Mouse (Mus musculus): ENCODE data around the gene Ints13.

Gene Ints13

GRCm38 (mm10) chr6:146538071-146538470, 39.6 kb downstream of the Ints13 start:
- DNase-seq: no peak

- no peak for DNase-seq
Observed at GRCm38 (mm10) chr6:146537111-146537510, 40.5 kb downstream of the Ints13 start.

GRCm38 (mm10) chr6:146535501-146535900, 42.1 kb downstream of the Ints13 start:
- DNase-seq: no peak

- DNase-seq: no peak
Observed at GRCm38 (mm10) chr6:146533146-146533545, 44.5 kb downstream of the Ints13 start.

- DNase-seq: peak; percentile 44 to 66
Observed at GRCm38 (mm10) chr6:146530769-146531168, 46.9 kb downstream of the Ints13 start.

- no peak for DNase-seq
Observed at GRCm38 (mm10) chr6:146530363-146530762, 47.3 kb downstream of the Ints13 start.

GRCm38 (mm10) chr6:146527537-146527936, 50.1 kb downstream of the Ints13 start:
- no peak for DNase-seq

GRCm38 (mm10) chr6:146525500-146525899, 52.1 kb downstream of the Ints13 start:
- DNase-seq: no peak

- no peak for DNase-seq
Observed at GRCm38 (mm10) chr6:146521456-146522245, 56.0 kb downstream of the Ints13 start.

GRCm38 (mm10) chr6:146519019-146519418, 58.6 kb downstream of the Ints13 start:
- DNase-seq: no peak

- DNase-seq: no peak
Observed at GRCm38 (mm10) chr6:146515936-146516335, 61.7 kb downstream of the Ints13 start.

GRCm38 (mm10) chr6:146514531-146514948, 63.1 kb downstream of the Ints13 start:
- peak; percentile 14 to 26 for DNase-seq

- DNase-seq: no peak
Observed at GRCm38 (mm10) chr6:146513899-146514298, 63.7 kb downstream of the Ints13 start.

GRCm38 (mm10) chr6:146513384-146513783, 64.3 kb downstream of the Ints13 start:
- peak; percentile 44 to 74 for DNase-seq

GRCm38 (mm10) chr6:146511511-146511910, 66.1 kb downstream of the Ints13 start:
- DNase-seq: no peak

- no peak for DNase-seq
Observed at GRCm38 (mm10) chr6:146509891-146510290, 67.7 kb downstream of the Ints13 start.

- DNase-seq: no peak
Observed at GRCm38 (mm10) chr6:146504459-146504858, 73.2 kb downstream of the Ints13 start.

GRCm38 (mm10) chr6:146502856-146503255, 74.8 kb downstream of the Ints13 start:
- DNase-seq: no peak

GRCm38 (mm10) chr6:146501866-146502804, 75.5 kb downstream of the Ints13 start, which contains the start of gene Itpr2:
Gene Itpr2 (minus strand): TSS chr6:146502223.
- peak; percentile 93 to 94 for DNase-seq

- peak; percentile 69 to 74 for DNase-seq
Observed at GRCm38 (mm10) chr6:146501316-146501865, 76.2 kb downstream of the Ints13 start.

- no peak for DNase-seq
Observed at GRCm38 (mm10) chr6:146500771-146501170, 76.9 kb downstream of the Ints13 start.

GRCm38 (mm10) chr6:146500206-146500605, 77.4 kb downstream of the Ints13 start:
- no peak for DNase-seq
